Mouse (Mus musculus) small intestine, adult 2 months (tissue): ENCODE data around the gene Fancc. TPM values are rescaled to one million over a fixed set of nuclear protein-coding genes. Genes with fewer than 3 reads are reported as not detected.

Experiments used
- H3K27ac ChIP-seq: fragments of 200-500 bp; 2 replicates; pipeline ENCODE4 v1.5.1; 2012; ENCODE audit warnings: low read depth, low read length, control low read depth, inconsistent platforms; ENCODE audit not compliant: insufficient read depth
- H3K27me3 ChIP-seq: fragments of 200-500 bp; 2 replicates; pipeline ENCODE4 v1.6.1; 2012; ENCODE audit warnings: mild to moderate bottlenecking, moderate library complexity, low read length, inconsistent platforms; ENCODE audit not compliant: control insufficient read depth, insufficient read depth
- H3K36me3 ChIP-seq: fragments of 200-500 bp; 2 replicates; pipeline ENCODE4 v1.6.1; 2012; ENCODE audit warnings: mild to moderate bottlenecking, low read length, control low read depth, inconsistent platforms; ENCODE audit not compliant: control insufficient read depth, insufficient read depth
- H3K4me1 ChIP-seq: fragments of 200-500 bp; 2 replicates; pipeline ENCODE4 v1.6.1; 2012; ENCODE audit warnings: low read length, inconsistent platforms, mixed read lengths; ENCODE audit not compliant: control insufficient read depth, insufficient read depth, insufficient read length
- H3K4me3 ChIP-seq: fragments of 200-500 bp; 2 replicates; pipeline ENCODE4 v1.5.1; 2012; ENCODE audit warnings: low read depth, mild to moderate bottlenecking, control low read depth, inconsistent platforms, low read length, moderate library complexity
- CTCF ChIP-seq: fragments of 200-500 bp; IDR thresholded peaks from 2 replicates; pipeline ENCODE4 v1.5.1; 2012; ENCODE audit warnings: low read depth, mild to moderate bottlenecking, control low read depth, inconsistent platforms, low read length, moderate library complexity, mixed read lengths; ENCODE audit not compliant: insufficient replicate concordance, insufficient read length; ENCODE audit errors: extremely low read depth
- POLR2A ChIP-seq: fragments of 200-500 bp; IDR thresholded peaks from 2 replicates; pipeline ENCODE4 v1.6.1; 2012; ENCODE audit warnings: low read depth, mild to moderate bottlenecking, control low read depth, inconsistent platforms, low read length, moderate library complexity
- WGBS: fragments of 180-500 bp; shearing (Covaris S2); methylation state at CpG from one replicate; pipeline ENCODE4 v1.1.7; 2018; 5-methylcytosine and 5-hydroxymethylcytosine counted together
- polyA plus RNA-seq: library from polyadenylated mRNA; depleted of rRNA; stranded (reverse); fragments of >200 nt; gene quantifications from 2 replicates; pipeline ENCODE4 v1.2.3, GENCODE M21; 2012

Fancc gene
- polyA plus RNA-seq, 1 experiment = 3.9 TPM

- Histone ChIP-seq H3K27me3 (no peaks in the 10 kb centered on the region), H3K36me3 (peaks cover 4% of the 10 kb centered on the region; the same call in 1 of the 2 replicates), H3K4me1 (peaks cover 42% of the 10 kb centered on the region), H3K4me3 (no peak overlapping the region), H3K27ac (peak overlapping the region; percentile 88; the same call in 1 of the 2 replicates)
- TF ChIP-seq CTCF = no peak
- no peak for TF ChIP-seq POLR2A
- WGBS = 39% methylated on average over 4 of the region's 4 CpGs
Measured at GRCm38 (mm10) chr13:63260133-63260532, 236.9 kb downstream of the Fancc start.

GRCm38 (mm10) chr13:63258671-63259070, 238.4 kb downstream of the Fancc start:
- Histone ChIP-seq H3K27me3 (no peaks in the 10 kb centered on the region), H3K27ac (peak overlapping the region; percentile 13; the same call in 1 of the 2 replicates), H3K4me3 (no peak overlapping the region), H3K36me3 (peaks cover 4% of the 10 kb centered on the region; the same call in 1 of the 2 replicates), H3K4me1 (peaks cover 42% of the 10 kb centered on the region)
- TF ChIP-seq POLR2A (no peak), CTCF (no peak)
- WGBS = 80% methylated on average over 4 of the region's 4 CpGs

GRCm38 (mm10) chr13:63258167-63258582, 238.9 kb downstream of the Fancc start:
- no peak overlapping the region for H3K4me3 ChIP-seq
- peak overlapping the region; percentile 13; the same call in 1 of the 2 replicates for H3K27ac ChIP-seq
- 36% methylated on average over 6 of the region's 6 CpGs for WGBS
- no peaks in the 10 kb centered on the region for H3K27me3 ChIP-seq
- H3K4me1 ChIP-seq = peaks cover 43% of the 10 kb centered on the region
- TF ChIP-seq POLR2A (no peak), CTCF (no peak)
- H3K36me3 ChIP-seq = peaks cover 4% of the 10 kb centered on the region; the same call in 1 of the 2 replicates

- Histone ChIP-seq H3K4me3 (no peak overlapping the region), H3K27me3 (no peaks in the 10 kb centered on the region), H3K36me3 (0 out of 2 replicates have a peak, but pooled peaks cover 2% of the 10 kb centered on the region), H3K4me1 (peaks cover 41% of the 10 kb centered on the region), H3K27ac (peak overlapping the region; percentile 12)
- 46% methylated on average over 7 of the region's 7 CpGs for WGBS
- TF ChIP-seq POLR2A (no peak), CTCF (peak; percentile 63; the same call in 1 of the 2 replicates)
Measured at GRCm38 (mm10) chr13:63256807-63257206, 240.3 kb downstream of the Fancc start.

GRCm38 (mm10) chr13:63256146-63256545, 240.9 kb downstream of the Fancc start:
- peaks cover 37% of the 10 kb centered on the region for H3K4me1 ChIP-seq
- H3K27ac ChIP-seq = peak overlapping the region; percentile 69
- no peak for TF ChIP-seq POLR2A

GRCm38 (mm10) chr13:63255519-63256011, 241.5 kb downstream of the Fancc start:
- WGBS = 38% methylated on average over 5 of the region's 5 CpGs
- Histone ChIP-seq H3K27me3 (no peaks in the 10 kb centered on the region), H3K36me3 (0 out of 2 replicates have a peak, but pooled peaks cover 2% of the 10 kb centered on the region), H3K4me1 (peaks cover 32% of the 10 kb centered on the region), H3K4me3 (no peak overlapping the region), H3K27ac (peak overlapping the region; percentile 69)
- no peak for TF ChIP-seq CTCF
- TF ChIP-seq POLR2A = no peak

More at GRCm38 (mm10) chr13:63256146-63256545, 240.9 kb downstream of the Fancc start:
- Histone ChIP-seq H3K36me3 (0 out of 2 replicates have a peak, but pooled peaks cover 2% of the 10 kb centered on the region), H3K27me3 (no peaks in the 10 kb centered on the region), H3K4me3 (no peak overlapping the region)
- 31% methylated on average over 6 of the region's 6 CpGs for WGBS

GRCm38 (mm10) chr13:63253886-63254636, 243.0 kb downstream of the Fancc start:
- TF ChIP-seq POLR2A (no peak), CTCF (no peak)
- peaks cover 25% of the 10 kb centered on the region for H3K4me1 ChIP-seq
- no peaks in the 10 kb centered on the region for H3K27me3 ChIP-seq
- H3K27ac ChIP-seq = no peak overlapping the region
- no peak overlapping the region for H3K4me3 ChIP-seq
- 75% methylated on average over 7 of the region's 7 CpGs for WGBS
- 0 out of 2 replicates have a peak, but pooled peaks cover 2% of the 10 kb centered on the region for H3K36me3 ChIP-seq
